Mouse (Mus musculus) MEL (cell line): ENCODE results near the gene Tubg1. TPM values are rescaled to one million over a fixed set of nuclear protein-coding genes. Genes with fewer than 3 reads are reported as not detected.

Source experiments
- DNase-seq: peaks from one replicate; pipeline ENCODE4 v3.0.0; 2011; ENCODE audit warnings: low read depth, low spot score
- H3K27ac ChIP-seq: 2 replicates; pipeline ENCODE4 v1.5.1; 2012; ENCODE audit warnings: low read depth, mild to moderate bottlenecking, control low read depth, low read length, moderate library complexity; ENCODE audit not compliant: control insufficient read depth
- H3K27me3 ChIP-seq, 2 experiments: fragments of 150-350 bp in 1 of 2; sonication (generic) in 1 of 2; 2 replicates each; pipeline ENCODE4 v1.6.1; 2012; ENCODE audit warnings: low read length in 2 of 2, mild to moderate bottlenecking in 2 of 2, improper control_type of control experiment in 1 of 2, moderate library complexity in 1 of 2; ENCODE audit not compliant: insufficient read depth in 2 of 2, control insufficient read depth in 1 of 2
- H3K36me3 ChIP-seq, 2 experiments: 2 replicates each; pipeline ENCODE4 v1.6.1; 2012 to 2014; ENCODE audit warnings: low read length in 2 of 2, improper control_type of control experiment in 1 of 2, inconsistent platforms in 1 of 2, mild to moderate bottlenecking in 1 of 2; ENCODE audit not compliant: insufficient read depth in 2 of 2, control insufficient read depth in 1 of 2
- H3K4me1 ChIP-seq, 2 experiments: fragments of 150-350 bp in 1 of 2; sonication (generic) in 1 of 2; 2 replicates each; pipeline ENCODE4 v1.6.1; 2012; ENCODE audit warnings: low read length in 2 of 2, improper control_type of control experiment in 1 of 2, mild to moderate bottlenecking in 1 of 2; ENCODE audit not compliant: insufficient read depth in 2 of 2, control insufficient read depth in 1 of 2
- H3K4me3 ChIP-seq, 2 experiments: fragments of 150-350 bp in 1 of 2; sonication (generic) in 1 of 2; 2 replicates each; pipeline ENCODE4 v1.5.1; 2012; ENCODE audit warnings: low read depth in 2 of 2, low read length in 2 of 2, mild to moderate bottlenecking in 2 of 2, moderate library complexity in 2 of 2, control low read depth in 1 of 2, improper control_type of control experiment in 1 of 2; ENCODE audit not compliant: control insufficient read depth in 1 of 2, insufficient read depth in 1 of 2
- H3K79me2 ChIP-seq: 2 replicates; pipeline ENCODE4 v1.6.1; 2012; ENCODE audit warnings: mild to moderate bottlenecking, low read length, moderate library complexity; ENCODE audit not compliant: control insufficient read depth, poor library complexity, insufficient read depth
- H3K9ac ChIP-seq: 2 replicates; pipeline ENCODE4 v1.6.1; 2012; ENCODE audit warnings: low read depth, mild to moderate bottlenecking, control low read depth, low read length, moderate library complexity; ENCODE audit not compliant: control insufficient read depth, poor library complexity, severe bottlenecking
- H3K9me3 ChIP-seq: fragments of 150-350 bp; sonication (generic); replicated peaks from 2 replicates; pipeline ENCODE4 v1.6.1; 2012; ENCODE audit warnings: mild to moderate bottlenecking, low read length, improper control_type of control experiment, moderate library complexity; ENCODE audit not compliant: insufficient read depth
- BHLHE40 ChIP-seq: IDR thresholded peaks from 2 replicates; pipeline ENCODE4 v1.6.1; 2012; ENCODE audit warnings: low read depth, mild to moderate bottlenecking, inconsistent platforms, low read length, improper control_type of control experiment, borderline replicate concordance
- CHD1 ChIP-seq: IDR thresholded peaks from 2 replicates; pipeline ENCODE4 v1.6.1; 2012; ENCODE audit warnings: low read depth, mild to moderate bottlenecking, inconsistent platforms, low read length, improper control_type of control experiment
- CHD2 ChIP-seq: IDR thresholded peaks from 2 replicates; pipeline ENCODE4 v1.6.1; 2011; ENCODE audit warnings: low read length, improper control_type of control experiment
- CTCF ChIP-seq, 3 experiments: IDR thresholded peaks in 2 of 3; conservative IDR thresholded peaks in 1 of 3; 2 replicates each; pipeline ENCODE4 v1.5.1; 2011 to 2012; ENCODE audit warnings: low read length in 3 of 3, low read depth in 2 of 3, mild to moderate bottlenecking in 2 of 3, improper control_type of control experiment in 1 of 3, inconsistent platforms in 1 of 3, mixed read lengths in 1 of 3, moderate library complexity in 1 of 3; ENCODE audit not compliant: control insufficient read depth in 1 of 3, insufficient read depth in 1 of 3, poor library complexity in 1 of 3, severe bottlenecking in 1 of 3
- E2F4 ChIP-seq: IDR thresholded peaks from 2 replicates; pipeline ENCODE4 v1.6.1; 2011; ENCODE audit warnings: low read depth, low read length, improper control_type of control experiment, borderline replicate concordance
- GABPA ChIP-seq: IDR thresholded peaks from 2 replicates; pipeline ENCODE4 v1.6.1; 2012; ENCODE audit warnings: low read depth, mild to moderate bottlenecking, inconsistent platforms, low read length, improper control_type of control experiment, moderate library complexity
- GATA1 ChIP-seq: IDR thresholded peaks from 2 replicates; pipeline ENCODE4 v1.6.1; 2011; ENCODE audit warnings: low read depth, low read length, improper control_type of control experiment
- HCFC1 ChIP-seq: IDR thresholded peaks from 2 replicates; pipeline ENCODE4 v1.6.1; 2012; ENCODE audit warnings: low read depth, mild to moderate bottlenecking, inconsistent platforms, low read length, improper control_type of control experiment, moderate library complexity
- JUND ChIP-seq: IDR thresholded peaks from 2 replicates; pipeline ENCODE4 v1.6.1; 2011; ENCODE audit warnings: low read depth, mild to moderate bottlenecking, improper control_type of control experiment, low read length
- KAT2A ChIP-seq: conservative IDR thresholded peaks from 2 replicates; pipeline ENCODE4 v1.6.1; 2012; ENCODE audit warnings: low read depth, low read length, improper control_type of control experiment, inconsistent platforms
- MAFK ChIP-seq: IDR thresholded peaks from 2 replicates; pipeline ENCODE4 v1.6.1; 2011; ENCODE audit warnings: low read depth, mild to moderate bottlenecking, low read length, improper control_type of control experiment, borderline replicate concordance
- MAX ChIP-seq: IDR thresholded peaks from 2 replicates; pipeline ENCODE4 v1.6.1; 2011; ENCODE audit warnings: low read length, improper control_type of control experiment
- MAZ ChIP-seq: IDR thresholded peaks from 2 replicates; pipeline ENCODE4 v1.6.1; 2012; ENCODE audit warnings: low read depth, mild to moderate bottlenecking, inconsistent platforms, low read length, improper control_type of control experiment
- MEF2A ChIP-seq: IDR thresholded peaks from 2 replicates; pipeline ENCODE4 v1.6.1; 2014; ENCODE audit warnings: low read depth, mild to moderate bottlenecking, inconsistent platforms, low read length, improper control_type of control experiment; ENCODE audit not compliant: poor library complexity, insufficient replicate concordance, severe bottlenecking; ENCODE audit errors: extremely low read depth
- MXI1 ChIP-seq: IDR thresholded peaks from 2 replicates; pipeline ENCODE4 v1.6.1; 2011; ENCODE audit warnings: mild to moderate bottlenecking, low read depth, low read length, improper control_type of control experiment
- MYB ChIP-seq: IDR thresholded peaks from 2 replicates; pipeline ENCODE4 v1.6.1; 2011; ENCODE audit warnings: mild to moderate bottlenecking, low read depth, low read length, improper control_type of control experiment
- MYC ChIP-seq: IDR thresholded peaks from 2 replicates; pipeline ENCODE4 v1.6.1; 2011; ENCODE audit warnings: low read depth, mild to moderate bottlenecking, low read length, improper control_type of control experiment, moderate library complexity
- NELFE ChIP-seq: IDR thresholded peaks from 2 replicates; pipeline ENCODE4 v1.6.1; 2011; ENCODE audit warnings: low read depth, low read length, improper control_type of control experiment
- POLR2A ChIP-seq, 2 experiments: IDR thresholded peaks; 2 replicates each; pipeline ENCODE4 v1.6.1; 2011 to 2012; ENCODE audit warnings: low read length in 2 of 2, mild to moderate bottlenecking in 2 of 2, control low read depth in 1 of 2, improper control_type of control experiment in 1 of 2, low read depth in 1 of 2, moderate library complexity in 1 of 2; ENCODE audit not compliant: control insufficient read depth in 1 of 2, insufficient read depth in 1 of 2, poor library complexity in 1 of 2
- POLR2AphosphoS2 ChIP-seq: IDR thresholded peaks from 2 replicates; pipeline ENCODE4 v1.6.1; 2011; ENCODE audit warnings: low read length, improper control_type of control experiment
- POLR2AphosphoS5 ChIP-seq: IDR thresholded peaks from 2 replicates; pipeline ENCODE4 v1.6.1; 2012; ENCODE audit warnings: low read depth, borderline replicate concordance, mild to moderate bottlenecking, inconsistent platforms, low read length, moderate library complexity, mixed read lengths
- RAD21 ChIP-seq: IDR thresholded peaks from 2 replicates; pipeline ENCODE4 v1.6.1; 2011; ENCODE audit warnings: mild to moderate bottlenecking, low read depth, low read length, improper control_type of control experiment
- SIN3A ChIP-seq: IDR thresholded peaks from 2 replicates; pipeline ENCODE4 v1.6.1; 2012; ENCODE audit warnings: low read length, improper control_type of control experiment, inconsistent platforms
- SMC3 ChIP-seq: IDR thresholded peaks from 2 replicates; pipeline ENCODE4 v1.6.1; 2011; ENCODE audit warnings: low read depth, low read length, improper control_type of control experiment
- TAL1 ChIP-seq: IDR thresholded peaks from 2 replicates; pipeline ENCODE4 v1.6.1; 2012; ENCODE audit warnings: mild to moderate bottlenecking, inconsistent platforms, low read length, moderate library complexity, mixed read lengths
- TCF12 ChIP-seq: IDR thresholded peaks from 2 replicates; pipeline ENCODE4 v1.6.1; 2014; ENCODE audit warnings: low read depth, mild to moderate bottlenecking, inconsistent platforms, low read length, improper control_type of control experiment, moderate library complexity
- USF1 ChIP-seq: IDR thresholded peaks from 2 replicates; pipeline ENCODE4 v1.6.1; 2014; ENCODE audit warnings: low read depth, mild to moderate bottlenecking, inconsistent platforms, low read length, improper control_type of control experiment, moderate library complexity
- ZNF384 ChIP-seq: IDR thresholded peaks from 2 replicates; pipeline ENCODE4 v1.6.1; 2012; ENCODE audit warnings: low read depth, mild to moderate bottlenecking, inconsistent platforms, low read length, improper control_type of control experiment
- polyA plus RNA-seq, 2 experiments: library from polyadenylated mRNA; stranded (reverse) in 1 of 2; unstranded in 1 of 2; fragments of >175 nt in 1 of 2; fragments of >200 nt in 1 of 2; gene quantifications; 2 replicates each; pipeline versions ENCODE4 v1.2.1 to v1.2.4; 2012; ENCODE audit warnings: low replicate concordance in 2 of 2, low read depth in 1 of 2; ENCODE audit not compliant: insufficient read length in 2 of 2, insufficient read depth in 1 of 2, missing spikeins in 1 of 2
- total RNA-seq: library from RNA; depleted of rRNA; stranded (reverse); fragments of 300-350 nt; gene quantifications from 2 replicates; pipeline ENCODE4 v1.2.3, GENCODE M21; 2012

Tubg1 gene
- total and polyA plus RNA-seq, 3 experiments = 60.0 to 183 (median 125) TPM

GRCm38 (mm10) chr11:101081659-101082058 is 38.1 kb upstream of the Tubg1 start:
- peaks cover 6 to 17% of the 10 kb centered on the region in 2 experiments for H3K4me1 ChIP-seq
- TF ChIP-seq E2F4 (0 out of 2 replicates have a peak, but pooled peaks have one; percentile 50), BHLHE40 (no peak), SMC3 (0 out of 2 replicates have a peak, but pooled peaks have one; percentile 1), RAD21 (no peak), MAX (no peak; the same call in 1 of the 2 replicates), CHD1 (peak; percentile 67; the same call in 1 of the 2 replicates), POLR2A (IDR thresholded peaks at IDR 0.05; ENCODE audit: control insufficient read depth in 1 of 2, insufficient read depth in 1 of 2, low read depth in 1 of 2, low read length in 2 of 2, poor library complexity in 1 of 2) (no peak), TAL1 (no peak), POLR2AphosphoS2 (no peak), GABPA (no peak), MXI1 (no peak), MYC (peak; percentile 54; the same call in 1 of the 2 replicates), NELFE (0 out of 2 replicates have a peak, but pooled peaks have one; percentile 19)
- no peaks in the 10 kb centered on the region for H3K27me3 ChIP-seq
- H3K79me2 ChIP-seq = peaks cover 12% of the 10 kb centered on the region
- no peak for DNase-seq
- H3K4me3 ChIP-seq = peak overlapping the region; percentile 60 to 70
- peak overlapping the region; percentile 68 for H3K27ac ChIP-seq
- peak overlapping the region; percentile 68 for H3K9ac ChIP-seq
- H3K9me3 ChIP-seq = no peaks in the 10 kb centered on the region
- H3K36me3 ChIP-seq = peaks cover 0 to 12% of the 10 kb centered on the region in 2 experiments; a peak in 2 of 4 replicates

GRCm38 (mm10) chr11:101082208-101083082 is 37.3 kb upstream of the Tubg1 start, which contains the start of gene Coasy:
Gene Coasy, plus strand, starts transcription at chr11:101082565.
- Histone ChIP-seq H3K79me2 (peaks cover 15% of the 10 kb centered on the region), H3K9me3 (no peaks in the 10 kb centered on the region), H3K9ac (peak within 1 kb of the TSS; percentile 90), H3K27me3 (no peaks in the 10 kb centered on the region), H3K4me1 (peaks cover 6 to 17% of the 10 kb centered on the region in 2 experiments), H3K4me3 (peak within 1 kb of the TSS; percentile 77 to 82), H3K36me3 (peaks cover 0 to 12% of the 10 kb centered on the region in 2 experiments; a peak in 2 of 4 replicates), H3K27ac (peak within 1 kb of the TSS; percentile 87)
- peak; percentile 97 for DNase-seq
- TF ChIP-seq BHLHE40 (no peak), MXI1 (peak; percentile 95), KAT2A (peak; percentile 75; the same call in 1 of the 2 replicates), TCF12 (peak; percentile 64), POLR2AphosphoS5 (no peak; the same call in 1 of the 2 replicates), TAL1 (no peak), HCFC1 (peak; percentile 92), USF1 (peak; percentile 37; the same call in 1 of the 2 replicates), MAZ (peak; percentile 76; the same call in 1 of the 2 replicates), CHD1 (no peak), JUND (no peak), CHD2 (no peak), SIN3A (peak; percentile 98), CTCF (IDR thresholded peaks at IDR 0.05 in 2 of 3, conservative IDR thresholded peaks at IDR 0.05 in 1 of 3; ENCODE audit: control insufficient read depth in 1 of 3, insufficient read depth in 1 of 3, low read depth in 2 of 3, low read length in 3 of 3, poor library complexity in 1 of 3, severe bottlenecking in 1 of 3) (peak; percentile 30 to 78 (median 42)), MAX (peak; percentile 51; the same call in 1 of the 2 replicates), GATA1 (0 out of 2 replicates have a peak, but pooled peaks have one; percentile 19), MYC (no peak; the same call in 1 of the 2 replicates), SMC3 (peak; percentile 54), MYB (no peak), GABPA (no peak), MAFK (peak; percentile 15; the same call in 1 of the 2 replicates), MEF2A (no peak), ZNF384 (no peak), POLR2AphosphoS2 (peak; percentile 96)
